Mouse (Mus musculus): Measurements from ENCODE around the gene G0s2. TPM values are rescaled to one million over a fixed set of nuclear protein-coding genes. Genes with fewer than 3 reads are reported as not detected.
A peak's percentile ranks its signal among the peaks of the same experiment; 100 is the strongest.

Gene G0s2
- 10 to 100 TPM; 64.5 to 74.4 TPM for total RNA-seq (2021)

DNA sequence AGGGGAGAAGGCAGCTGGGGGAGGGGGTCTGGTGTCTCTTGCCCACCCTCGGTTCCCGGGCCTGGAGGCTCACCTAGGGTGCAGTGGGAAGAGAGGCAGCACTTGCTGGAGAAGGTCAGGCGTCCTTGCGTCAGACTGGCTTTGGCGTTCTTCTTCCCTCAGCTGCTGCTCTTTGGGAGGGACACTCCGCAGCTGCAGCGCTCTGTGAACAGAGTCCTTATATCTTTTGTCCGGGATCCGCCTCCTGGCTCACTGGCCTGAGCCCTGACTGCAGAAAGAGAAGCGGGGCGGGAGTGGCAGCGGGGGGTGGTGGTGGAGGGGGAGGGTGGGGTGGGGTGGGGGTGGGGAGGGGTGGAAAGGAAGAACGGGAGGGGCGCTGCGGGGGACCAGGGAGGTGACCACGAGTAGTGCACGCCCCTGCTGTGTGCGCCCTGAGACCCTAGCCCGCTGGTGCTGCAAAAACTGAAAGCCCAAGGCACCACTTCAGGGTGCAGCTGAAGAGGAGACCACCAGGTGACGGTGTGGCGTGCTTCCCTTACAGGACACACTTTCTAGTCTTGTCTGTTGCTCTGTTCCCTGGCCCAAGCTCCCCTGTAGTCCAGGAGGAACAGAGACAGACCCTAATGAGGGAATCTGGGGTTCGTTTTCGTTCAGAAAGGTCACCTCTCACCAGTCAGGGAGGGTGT lies at the start of gene G0s2:
Gene G0s2, minus strand, starts transcription at position 302 of the 686 bp plus-strand sequence.
- intact Hi-C loops (cut with DNase I) = loop anchor here (2.0 kb wide), 1 partner anchor 44 kb away; no protein-coding TSS in a partner anchor
- peak; percentile 76 for DNase-seq (ENCODE audit: low spot score)

DNA sequence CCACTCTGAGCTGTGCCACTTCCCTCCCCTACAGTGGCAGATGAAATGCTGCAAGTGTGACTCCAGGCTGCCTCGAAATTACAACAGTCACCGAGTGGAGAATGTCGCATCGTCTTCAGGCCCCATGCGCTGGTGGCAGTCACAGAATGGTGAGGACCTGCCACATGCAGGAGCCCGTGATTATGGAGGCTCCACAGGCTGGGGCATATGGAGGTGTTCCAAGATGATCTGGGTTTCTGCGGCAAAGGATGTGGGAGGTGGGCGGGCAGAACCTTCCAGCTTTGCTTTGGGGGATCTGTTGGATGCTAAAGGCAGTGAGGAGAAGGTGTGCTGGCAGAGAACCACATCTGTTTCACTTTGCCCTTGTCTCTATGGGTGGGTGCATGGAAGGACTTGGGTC lies 47.4 kb upstream of the G0s2 start:
- intact Hi-C loops (cut with DNase I) = no loop called here

DNA sequence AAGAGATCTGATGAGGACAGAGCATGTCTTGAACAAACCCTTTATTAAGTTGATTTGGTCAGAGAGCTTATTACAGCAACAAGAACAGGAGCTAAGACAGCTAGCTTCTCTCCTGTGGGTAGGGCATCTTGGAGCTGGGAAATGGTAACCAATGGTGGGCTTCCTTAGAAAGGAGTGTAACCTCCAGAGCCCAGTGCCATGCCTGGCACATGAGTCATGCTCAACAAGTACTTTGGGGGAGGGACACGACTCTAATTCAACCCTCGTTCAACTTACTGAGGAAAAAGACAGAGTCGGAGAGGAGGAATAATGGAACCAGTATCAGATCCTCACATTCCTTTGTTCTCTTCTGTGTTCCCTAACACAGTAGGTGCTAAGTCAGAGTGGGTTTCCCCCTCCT lies 46.7 kb upstream of the G0s2 start:
- intact Hi-C loops (cut with DNase I) = no loop called here
- DNase-seq (ENCODE audit: low spot score) = no peak

More for the DNA sequence above, 47.4 kb upstream of the G0s2 start:
- DNase-seq (ENCODE audit: low spot score) = no peak

DNA sequence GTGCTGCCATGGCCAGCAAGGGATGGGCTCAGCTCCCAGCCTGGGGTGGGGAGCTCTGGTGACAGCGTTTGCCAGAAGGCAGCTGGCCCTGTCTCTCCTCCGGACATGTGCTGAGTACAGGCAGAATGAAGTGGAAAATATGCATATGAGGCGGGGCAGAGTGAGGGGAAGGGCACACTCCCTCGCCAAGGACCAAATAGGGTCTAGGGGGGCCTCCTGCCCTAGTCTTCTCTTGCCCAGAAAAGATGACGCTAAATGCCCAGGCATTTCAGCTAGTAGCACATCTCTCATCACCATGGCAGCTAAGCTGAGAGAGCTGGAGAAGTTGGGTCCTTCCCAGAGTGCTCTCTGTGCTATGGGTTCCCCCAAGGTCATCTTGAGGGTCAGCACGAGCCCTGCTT lies 44.1 kb upstream of the G0s2 start:
- peak; percentile 85 for DNase-seq (ENCODE audit: low spot score)
- intact Hi-C loops (cut with DNase I) = loop anchor here (2.0 kb wide), 1 partner anchor 44 kb away; the partner anchor contains the start of gene G0s2

DNA sequence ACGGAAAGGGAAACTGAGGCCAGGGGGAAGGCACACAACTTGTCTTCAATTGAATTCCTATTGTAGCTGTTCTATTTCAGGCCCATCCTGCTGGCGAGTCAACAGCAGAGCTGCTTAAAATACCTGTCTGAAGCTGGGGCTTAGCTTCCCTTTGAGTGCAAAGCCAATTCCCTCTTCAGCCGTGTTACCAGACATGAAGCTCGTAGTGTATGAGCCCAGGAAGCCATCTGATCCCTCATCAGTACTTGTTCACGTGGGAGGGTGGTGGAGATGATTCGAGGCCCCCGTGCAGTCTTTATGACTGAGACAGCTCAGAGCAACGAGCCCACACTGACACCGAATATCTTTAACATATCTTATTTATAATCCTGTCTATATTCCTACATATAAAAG lies 43.3 kb upstream of the G0s2 start:
- intact Hi-C loops (cut with DNase I) = loop anchor here (2.0 kb wide), 1 partner anchor 44 kb away; the partner anchor contains the start of gene G0s2
- DNase-seq (ENCODE audit: low spot score) = no peak

DNA sequence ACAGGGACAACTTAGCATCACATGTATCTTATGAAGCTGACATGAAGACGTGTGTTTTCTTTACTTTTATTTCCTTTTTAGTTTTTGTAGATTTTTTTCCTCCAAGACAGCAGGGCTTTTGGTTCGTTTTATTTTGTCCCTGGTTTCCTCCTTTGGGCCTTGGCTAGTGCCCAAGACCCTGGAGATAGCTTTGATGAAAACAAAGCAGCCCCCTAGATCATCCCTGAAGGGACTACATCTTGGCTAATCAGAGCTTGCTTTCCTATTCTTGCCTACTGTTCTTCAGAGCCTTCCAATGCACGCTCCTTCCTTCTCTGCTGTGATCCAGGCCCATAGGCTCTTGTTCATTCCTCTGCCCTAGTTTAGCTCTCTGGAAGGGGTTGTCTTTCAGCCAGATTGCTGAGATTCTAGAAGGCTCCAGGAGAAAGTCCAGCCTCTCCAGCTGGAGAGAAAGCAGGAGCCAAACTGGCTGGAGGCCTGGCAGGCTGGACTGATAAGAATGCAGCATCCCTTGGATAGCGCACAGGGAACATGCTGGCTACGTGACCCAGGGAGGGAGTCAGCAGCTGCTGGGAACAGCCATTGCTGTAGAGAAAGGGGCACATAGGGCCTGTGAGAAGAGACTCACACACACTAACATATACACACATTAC lies 42.8 kb upstream of the G0s2 start:
- DNase-seq (ENCODE audit: low spot score) = peak; percentile 87
- intact Hi-C loops (cut with DNase I) = loop anchor here (2.0 kb wide), 1 partner anchor 43 kb away; the partner anchor contains the start of gene G0s2

DNA sequence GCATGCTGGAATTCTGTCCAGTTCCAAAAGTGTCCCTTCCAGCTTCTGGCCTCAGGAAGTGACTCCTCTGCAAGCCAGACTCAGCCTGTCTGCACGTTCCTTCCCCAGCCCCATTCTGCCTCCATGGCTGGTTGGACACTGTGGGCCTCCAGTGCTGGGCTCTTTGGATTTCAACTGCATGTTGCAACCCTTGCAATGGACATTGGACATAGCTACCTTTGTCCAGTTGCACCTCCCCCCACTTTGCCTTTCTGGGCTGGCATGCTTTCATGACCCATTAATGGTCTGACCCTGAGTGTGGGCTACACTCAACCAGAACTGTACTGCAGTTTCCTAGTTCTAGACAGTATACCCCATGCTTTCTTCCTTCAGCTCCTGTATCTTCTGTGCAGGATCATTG lies 38.6 kb upstream of the G0s2 start:
- intact Hi-C loops (cut with DNase I) = no loop called here
- no peak for DNase-seq (ENCODE audit: low spot score)

DNA sequence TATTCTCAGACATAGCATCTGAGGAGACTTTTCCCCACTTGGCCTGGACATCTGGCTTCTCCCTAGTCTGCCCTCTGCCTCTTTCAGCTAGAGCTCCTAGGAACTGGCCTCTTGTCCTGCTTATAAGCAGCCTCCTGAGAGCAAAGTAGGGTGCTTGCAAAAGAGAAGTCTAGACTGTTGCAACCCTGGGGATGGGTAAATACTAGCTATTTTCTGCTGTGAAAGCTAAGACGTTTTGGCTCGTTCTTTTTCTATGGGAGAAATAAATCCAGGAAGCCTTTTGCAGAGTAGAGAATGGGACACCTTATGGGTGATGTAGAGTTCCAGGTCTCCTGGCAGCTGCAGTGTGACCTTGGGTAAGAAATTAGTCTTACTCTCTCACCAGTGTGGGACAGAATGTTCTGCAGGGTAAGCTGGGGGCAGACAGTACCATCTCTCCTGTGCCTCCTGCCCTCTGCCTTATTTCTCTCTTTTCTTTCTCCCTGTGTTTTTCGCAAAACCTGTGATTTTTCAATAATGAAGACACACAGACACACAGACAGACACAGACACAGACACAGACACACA lies 37.6 kb upstream of the G0s2 start:
- no peak for DNase-seq (ENCODE audit: low spot score)
- intact Hi-C loops (cut with DNase I) = no loop called here

DNA sequence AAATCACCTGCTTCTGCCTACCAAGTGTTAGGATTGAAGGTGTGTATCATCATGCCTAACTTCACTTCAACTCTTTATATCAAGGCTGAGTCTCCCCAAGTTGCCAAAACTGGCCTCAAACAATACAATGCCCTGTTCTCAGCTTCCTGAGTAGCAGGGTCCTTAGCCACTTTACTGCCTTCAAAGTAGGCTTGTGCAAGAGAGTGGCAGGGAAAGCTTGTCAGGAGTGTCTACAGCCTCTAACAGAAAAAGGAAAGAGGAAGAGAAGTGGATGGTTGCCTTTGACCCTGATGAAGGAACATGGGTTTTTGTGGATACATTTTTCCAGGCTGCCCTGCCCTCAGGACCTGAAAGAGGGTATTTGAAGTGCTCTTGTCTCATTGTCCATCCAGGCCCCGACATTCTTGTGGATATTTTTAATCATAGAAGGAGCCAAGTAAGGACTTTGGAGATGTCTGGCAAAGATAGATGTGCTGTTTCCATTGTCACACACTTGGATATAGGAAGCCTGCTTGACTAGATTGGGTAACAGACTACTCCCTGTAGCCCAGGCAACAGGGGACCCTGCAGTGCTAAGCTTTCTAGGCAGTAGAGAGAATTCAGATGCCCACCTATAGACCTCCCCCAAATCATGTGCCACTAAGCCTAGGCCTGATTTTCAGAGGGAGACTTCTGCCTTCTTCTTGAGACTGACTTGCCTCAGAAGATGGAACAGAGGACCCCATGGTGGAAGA lies 36.9 kb upstream of the G0s2 start:
- intact Hi-C loops (cut with DNase I) = no loop called here
- DNase-seq (ENCODE audit: low spot score) = no peak

DNA sequence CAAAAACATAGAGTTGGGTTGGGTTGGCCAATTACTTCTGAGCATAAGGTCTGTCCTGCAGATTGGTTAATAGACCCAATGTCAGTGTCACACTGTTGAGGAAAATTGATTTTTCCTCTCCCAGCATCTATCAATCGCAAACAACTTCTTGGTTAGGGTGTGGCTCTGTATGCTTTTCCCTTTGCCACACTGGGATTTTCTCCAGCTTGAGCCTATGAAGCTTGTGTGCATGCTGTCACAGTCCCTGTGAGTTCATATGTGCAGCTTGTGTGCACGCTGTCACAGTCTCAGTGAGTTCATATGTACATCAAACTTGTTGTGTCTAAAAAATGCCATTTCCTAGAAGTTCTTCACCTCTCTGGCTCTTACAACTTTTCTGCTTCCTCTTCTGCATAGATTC lies 33.8 kb upstream of the G0s2 start:
- no peak for DNase-seq (ENCODE audit: low spot score)
- intact Hi-C loops (cut with DNase I) = no loop called here

DNA sequence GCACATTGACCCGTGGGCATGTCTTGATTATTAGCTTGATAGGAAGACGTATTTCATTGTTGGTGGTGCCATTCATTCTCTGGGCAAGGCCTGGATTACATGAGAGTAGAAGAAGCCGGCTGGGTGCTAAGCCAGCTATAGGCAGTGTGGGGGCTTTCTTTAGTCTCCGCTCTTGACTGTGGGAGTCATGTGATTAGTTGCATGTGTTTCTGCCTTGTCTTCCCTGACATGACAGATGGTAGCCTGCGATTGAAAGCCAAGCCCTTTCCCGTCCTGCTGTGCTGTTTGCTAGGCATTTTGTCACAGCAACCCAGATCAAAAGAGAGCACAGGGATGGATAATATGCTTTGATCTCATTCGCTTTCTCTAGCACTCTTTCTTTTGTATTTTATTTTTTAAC lies 32.4 kb upstream of the G0s2 start:
- no peak for DNase-seq (ENCODE audit: low spot score)
- intact Hi-C loops (cut with DNase I) = no loop called here

DNA sequence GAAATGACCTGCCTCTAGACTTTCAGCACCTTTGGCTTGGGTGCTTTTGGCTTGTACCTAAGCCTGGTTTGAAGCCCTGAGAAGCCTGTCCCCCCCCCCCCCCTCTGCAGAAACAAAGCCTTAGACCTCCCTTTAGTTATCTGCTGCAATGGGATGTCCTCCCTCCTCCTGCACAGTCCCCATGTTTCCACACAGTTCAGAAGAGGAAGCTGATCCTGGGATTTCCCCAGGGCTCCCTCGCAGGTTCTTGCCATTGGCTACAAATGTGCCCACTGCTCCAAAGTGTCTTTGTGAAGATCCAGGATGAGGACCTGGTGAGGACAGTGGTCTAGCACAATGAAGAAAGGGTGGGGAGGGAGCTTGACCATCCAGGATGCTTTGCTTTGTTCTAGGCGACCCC lies 30.1 kb upstream of the G0s2 start:
- DNase-seq (ENCODE audit: low spot score) = no peak
- intact Hi-C loops (cut with DNase I) = no loop called here

DNA sequence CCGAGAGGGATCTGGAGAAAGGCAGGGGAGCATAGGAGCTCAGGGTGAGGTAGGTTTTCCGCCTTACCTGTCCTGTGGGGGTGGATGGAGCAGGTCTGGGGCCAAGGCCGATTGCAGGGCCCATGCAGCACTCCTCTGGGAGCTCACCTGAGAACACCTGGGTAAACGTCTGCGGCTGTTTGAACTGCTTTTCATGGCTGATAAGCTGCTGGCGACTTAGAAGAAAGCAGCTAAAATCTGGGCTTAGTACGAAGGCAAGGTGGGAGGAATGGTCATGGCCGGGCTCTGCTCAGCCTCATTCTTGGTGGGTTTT lies 29.0 kb upstream of the G0s2 start:
- DNase-seq (ENCODE audit: low spot score) = no peak
- intact Hi-C loops (cut with DNase I) = no loop called here

DNA sequence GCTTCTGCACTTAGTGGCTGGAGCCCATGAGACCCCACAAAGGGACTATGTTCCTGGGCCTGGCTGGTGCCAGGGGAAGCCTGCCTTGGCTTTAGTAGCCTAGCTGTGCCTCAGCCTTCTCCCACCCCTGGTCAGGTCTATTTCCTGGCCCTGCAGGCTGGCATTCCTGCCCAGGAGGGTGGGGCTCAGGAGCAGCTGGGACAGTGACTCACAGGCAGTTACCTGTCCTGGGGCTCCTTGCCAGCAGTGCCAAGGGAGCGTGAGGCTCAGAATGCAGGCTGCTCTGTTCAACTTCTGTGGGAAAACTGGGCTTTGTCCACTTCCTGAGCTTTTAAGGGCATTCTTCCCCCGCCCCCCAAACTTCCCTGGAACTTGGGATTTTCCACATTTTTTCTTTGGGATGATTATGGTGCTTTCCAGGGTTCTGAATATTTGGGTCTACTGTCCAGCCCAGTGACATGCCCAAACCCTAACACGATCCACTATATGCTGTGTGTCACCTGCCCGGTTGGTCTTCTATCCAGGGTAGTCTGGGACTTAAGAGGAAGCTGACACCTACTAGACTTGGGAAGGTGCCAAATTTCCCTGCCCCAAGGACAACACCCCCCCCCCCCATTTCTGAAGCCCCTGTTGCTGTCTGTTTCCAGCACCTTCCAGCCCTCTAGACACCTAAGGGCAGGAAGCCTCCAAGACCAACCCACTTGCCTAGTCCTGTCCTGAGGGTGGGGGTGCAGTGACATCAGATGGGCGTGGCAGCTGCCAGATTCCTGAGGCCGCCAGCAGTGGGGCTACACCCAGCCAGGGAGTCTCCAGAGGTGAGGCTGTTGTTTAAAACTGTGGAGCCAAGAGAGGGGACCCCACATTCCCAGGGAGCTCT lies 28.4 kb upstream of the G0s2 start:
- DNase-seq (ENCODE audit: low spot score) = no peak
- intact Hi-C loops (cut with DNase I) = no loop called here

DNA sequence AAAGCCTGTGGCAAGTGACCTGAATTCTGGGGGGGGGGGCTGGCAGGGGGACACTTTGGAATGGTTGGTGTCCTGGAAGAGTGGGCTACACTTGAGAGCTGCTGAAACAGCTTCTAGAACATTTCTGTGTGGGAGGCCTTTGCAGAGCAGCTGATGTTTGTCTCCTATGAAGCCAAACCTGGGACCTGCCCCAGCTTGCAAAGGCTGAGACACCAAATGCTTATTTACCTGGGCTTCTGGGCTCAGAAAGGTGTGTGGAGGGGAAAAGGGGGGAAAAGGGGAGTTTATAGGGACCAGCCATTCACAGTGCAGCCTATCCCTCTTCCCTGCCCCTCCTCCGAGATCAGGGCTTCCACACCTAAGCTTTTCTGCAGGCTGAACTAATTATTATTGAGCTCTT lies 27.0 kb upstream of the G0s2 start:
- DNase-seq (ENCODE audit: low spot score) = no peak
- intact Hi-C loops (cut with DNase I) = no loop called here

DNA sequence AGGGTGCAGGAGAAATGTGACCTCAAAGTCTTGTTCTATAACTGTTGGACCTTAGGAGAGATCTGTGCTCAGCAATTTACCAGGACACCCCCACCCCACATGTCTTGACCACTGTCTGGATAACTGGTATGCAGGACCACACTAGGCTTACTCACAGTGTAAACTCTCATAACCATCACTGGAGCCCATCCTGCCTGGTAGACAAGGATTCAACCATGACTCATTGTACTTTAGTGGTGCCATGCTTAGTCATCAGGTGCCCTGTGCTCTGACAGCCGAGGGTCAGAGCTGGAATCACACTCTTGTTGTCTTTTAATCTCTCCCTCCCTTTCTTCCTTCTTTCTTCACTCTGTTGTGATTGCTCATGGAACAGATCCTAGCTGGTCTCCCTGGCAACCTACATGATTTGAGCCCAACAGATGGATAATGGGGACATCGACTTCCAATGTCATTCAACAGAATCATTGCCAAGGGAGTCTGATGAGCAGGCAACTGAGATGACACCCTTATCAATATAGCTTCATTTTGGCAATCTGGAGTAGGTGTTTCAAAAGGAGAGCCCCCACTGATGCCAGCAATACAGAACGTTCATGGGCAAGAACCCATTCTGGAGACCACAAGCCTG lies 25.2 kb upstream of the G0s2 start:
- DNase-seq (ENCODE audit: low spot score) = no peak
- intact Hi-C loops (cut with DNase I) = no loop called here

DNA sequence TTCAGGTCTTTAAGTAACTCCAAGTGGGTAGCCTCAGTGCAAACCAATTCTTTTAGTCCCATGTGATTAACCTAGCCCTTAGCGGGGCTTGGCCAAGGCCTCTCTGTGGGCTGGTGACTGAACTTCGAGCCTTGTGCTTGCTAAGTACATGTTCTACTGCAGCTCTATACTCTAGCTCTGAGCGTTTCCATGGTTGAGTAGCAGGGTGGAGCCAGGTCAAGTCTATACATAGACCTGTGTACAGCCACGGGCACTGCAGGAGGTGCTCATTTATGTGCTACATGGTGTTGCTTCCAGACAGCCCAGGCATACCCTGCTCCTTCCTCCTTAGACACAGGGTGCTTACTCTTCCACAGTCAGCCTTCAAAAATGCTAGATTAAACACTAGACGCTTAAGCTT lies 22.9 kb upstream of the G0s2 start:
- intact Hi-C loops (cut with DNase I) = no loop called here

DNA sequence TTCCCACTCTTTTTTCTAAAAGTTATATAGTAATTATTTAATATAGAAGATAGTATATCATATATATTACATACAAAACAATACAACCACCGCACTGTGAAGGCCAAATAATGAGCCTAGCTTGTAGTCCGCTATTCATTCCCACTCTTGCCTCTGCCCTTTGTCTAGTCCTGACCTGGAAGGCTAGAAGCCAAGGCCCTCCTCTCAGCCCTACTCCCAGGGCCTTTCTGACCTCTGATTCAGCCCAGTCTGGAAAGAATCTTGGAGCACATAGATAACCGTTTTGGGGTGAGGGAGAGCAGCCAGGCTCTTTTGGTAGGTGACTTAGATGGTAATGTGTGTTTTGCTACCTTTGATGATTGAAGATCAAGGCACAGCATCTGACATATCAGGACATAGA lies 20.9 kb upstream of the G0s2 start:
- DNase-seq (ENCODE audit: low spot score) = no peak

More for the DNA sequence above, 22.9 kb upstream of the G0s2 start:
- no peak for DNase-seq (ENCODE audit: low spot score)

DNA sequence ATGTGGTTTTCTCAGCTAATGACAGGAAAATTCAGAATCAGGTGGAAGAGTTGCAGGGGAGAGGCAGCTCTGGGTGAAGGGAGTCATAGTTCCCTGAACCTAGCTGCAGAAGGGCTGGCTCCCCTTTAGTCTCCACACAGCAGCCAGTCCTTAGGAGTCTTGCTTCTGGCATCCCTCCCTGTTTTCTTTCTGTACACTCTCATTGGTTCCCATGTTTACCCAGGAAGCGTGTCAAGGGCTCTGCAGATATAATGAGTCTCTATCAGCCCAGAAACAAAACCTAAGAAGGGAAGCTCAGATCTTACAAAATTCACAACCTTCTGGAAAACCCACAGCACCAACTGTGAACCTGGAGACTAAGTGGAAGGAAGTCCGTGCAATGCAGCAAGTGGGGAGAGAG lies 20.0 kb upstream of the G0s2 start:
- DNase-seq (ENCODE audit: low spot score) = no peak
- intact Hi-C loops (cut with DNase I) = no loop called here

More for the DNA sequence above, 20.9 kb upstream of the G0s2 start:
- intact Hi-C loops (cut with DNase I) = no loop called here
